Mouse (Mus musculus) layer of hippocampus, adult 2 months (tissue): ENCODE measurements at regions not wholly inside any gene's neighbourhood (a gene's known extent, or its start where the extent isn't known, plus 50 kb on each side); places are given as distances from the start of the nearest gene placed in this dataset.

ENCODE experiments used
- DNase-seq, 2 experiments: peaks; one replicate each; pipeline ENCODE4 v3.0.0; 2022; ENCODE audit warnings: low spot score in 2 of 2
- H3K27ac ChIP-seq: fragments of 200-600 bp; 2 replicates; pipeline ENCODE4 v1.8.1; 2022
- H3K4me3 ChIP-seq: fragments of 200-600 bp; 2 replicates; pipeline ENCODE4 v1.8.1; 2022; ENCODE audit warnings: mild to moderate bottlenecking
- CTCF ChIP-seq: fragments of 200-600 bp; conservative IDR thresholded peaks from 2 replicates; pipeline ENCODE4 v1.8.1; 2022; ENCODE audit warnings: antibody characterized with exemption, mild to moderate bottlenecking, moderate library complexity

DNA sequence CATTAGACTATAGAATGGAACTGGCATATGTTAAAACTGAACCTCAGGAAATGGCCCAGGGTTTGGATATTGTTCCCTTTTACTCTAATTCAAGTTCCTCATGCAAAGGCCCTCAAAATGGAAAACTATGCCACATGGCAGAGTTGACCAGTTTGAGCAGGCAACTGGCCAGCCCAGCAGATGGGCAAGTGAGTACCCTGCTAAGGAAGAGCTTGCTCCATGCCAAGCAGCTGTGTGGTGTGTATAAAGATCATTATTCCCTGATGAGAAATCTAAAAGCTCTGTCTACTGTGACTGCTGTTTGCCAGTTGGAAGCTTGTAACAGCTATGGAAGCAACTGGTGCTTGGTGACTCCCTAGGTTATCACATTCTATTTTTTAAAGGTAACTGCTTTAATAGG is 453.4 kb upstream of the Foxg1 start:
- no peak for DNase-seq
- Histone ChIP-seq H3K27ac (no peak overlapping the region), H3K4me3 (no peak overlapping the region)
- no peak for TF ChIP-seq CTCF

DNA sequence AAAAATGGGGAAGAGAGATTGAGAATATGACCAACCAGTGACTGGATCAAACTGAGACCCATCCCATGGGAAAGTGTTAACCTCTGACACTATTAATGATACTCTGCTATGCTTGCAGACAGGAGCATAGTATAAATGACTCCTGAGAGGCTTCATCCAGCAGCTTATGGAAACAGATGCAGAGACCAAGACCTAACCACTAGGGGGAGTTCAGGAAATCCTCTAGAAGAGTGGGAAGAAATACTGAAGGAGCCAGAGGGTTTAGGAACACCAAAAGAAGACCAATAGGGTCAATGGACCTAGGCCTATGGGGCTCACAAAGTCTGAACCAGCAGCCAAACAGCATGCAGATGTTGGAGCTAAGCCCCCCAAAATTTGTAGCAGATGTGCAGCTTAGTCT is 436.0 kb upstream of the Foxg1 start:
- DNase-seq, result no peak
- Histone ChIP-seq H3K4me3 (no peak overlapping the region), H3K27ac (no peak overlapping the region)
- peak; percentile 49 for TF ChIP-seq CTCF

DNA sequence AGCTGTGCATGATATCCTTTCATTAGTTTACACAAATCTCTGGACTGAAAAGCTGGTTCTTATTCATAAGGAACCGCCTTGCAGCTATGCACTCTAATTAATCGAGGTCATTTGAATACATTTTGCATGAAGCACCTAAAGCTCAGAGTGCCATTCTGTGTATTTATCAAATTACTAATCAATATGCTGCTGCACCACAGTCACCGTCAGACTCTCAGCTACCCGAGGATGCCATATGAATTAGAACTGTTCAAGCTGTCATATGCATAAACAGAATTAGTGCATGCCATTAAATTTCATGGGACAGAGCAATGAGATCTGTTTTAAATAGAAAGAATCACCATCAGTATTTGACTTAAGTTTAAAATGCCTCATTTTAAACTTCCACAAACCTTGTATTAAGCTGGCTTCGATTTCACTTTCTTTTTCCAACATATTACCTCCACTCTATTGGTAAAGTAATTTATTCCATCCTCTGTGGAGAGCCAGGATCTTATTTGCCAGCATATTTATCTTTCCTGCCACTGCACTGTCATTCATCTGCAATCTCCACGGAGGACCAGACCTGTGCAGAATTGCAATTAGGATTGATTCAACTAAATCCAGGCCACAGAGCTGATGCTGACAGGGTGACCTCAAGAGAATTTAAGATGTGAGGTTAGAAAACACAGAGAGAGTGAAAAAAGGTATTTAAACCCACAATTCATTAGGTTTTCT is 423.0 kb upstream of the Foxg1 start:
- no peak overlapping the region for H3K4me3 ChIP-seq
- H3K27ac ChIP-seq, result no peak overlapping the region
- DNase-seq, result no peak
- no peak for TF ChIP-seq CTCF

DNA sequence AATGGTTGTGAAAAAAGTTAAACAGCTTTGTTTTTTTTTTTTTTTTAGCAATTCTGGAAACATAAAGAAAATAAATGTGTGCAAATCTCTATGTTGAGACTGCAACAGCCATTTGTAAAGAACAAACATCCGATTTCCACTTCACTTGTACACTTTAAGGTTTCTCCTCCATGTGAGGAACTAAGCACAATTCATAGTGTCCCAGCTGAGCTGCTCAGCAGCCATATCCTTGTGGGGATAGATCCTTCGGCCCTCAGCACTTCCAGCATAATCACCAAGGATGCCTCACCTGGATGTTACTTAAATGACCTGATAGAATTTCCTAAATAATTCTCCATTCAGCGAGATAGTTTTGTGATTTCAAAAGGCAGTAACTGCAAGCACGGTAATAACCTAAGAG is 422.4 kb upstream of the Foxg1 start:
- TF ChIP-seq CTCF, result no peak
- Histone ChIP-seq H3K27ac (no peak overlapping the region), H3K4me3 (no peak overlapping the region)
- DNase-seq, result no peak

DNA sequence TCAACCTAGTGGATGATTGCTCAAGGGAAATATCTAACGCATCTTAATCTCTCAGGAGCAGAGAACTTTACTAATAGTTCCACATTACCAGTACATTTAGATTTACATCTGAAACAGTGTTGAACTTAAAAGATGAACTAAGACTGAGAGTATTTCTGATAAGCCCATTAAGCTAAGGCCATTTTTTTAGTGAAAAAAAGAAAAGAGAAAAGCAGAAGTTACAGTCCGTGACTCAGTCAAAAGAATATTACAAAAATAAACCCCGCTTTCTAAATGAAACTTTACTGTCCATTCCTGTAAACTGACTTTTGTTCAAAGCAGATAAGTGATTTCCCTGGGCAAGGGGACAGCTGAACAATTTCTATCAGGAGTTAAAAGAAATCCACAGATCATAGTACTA is 419.0 kb upstream of the Foxg1 start:
- no peak for DNase-seq

More for the DNA sequence above, 419.0 kb upstream of the Foxg1 start:
- TF ChIP-seq CTCF, result no peak
- Histone ChIP-seq H3K4me3 (no peak overlapping the region), H3K27ac (no peak overlapping the region)
